Mouse (Mus musculus): Measurements from ENCODE around the gene Nutf2.

The Nutf2 gene

GRCm38 (mm10) chr8:105855248-105856167, 4.9 kb upstream of the Nutf2 start:
- DNase-seq (ENCODE audit: low read depth, low spot score) = peak; percentile 61

- peak; percentile 40 for DNase-seq (ENCODE audit: low read depth, low spot score)
Measured at GRCm38 (mm10) chr8:105856168-105856835, 4.1 kb upstream of the Nutf2 start.

- DNase-seq (ENCODE audit: low read depth, low spot score) = no peak
Measured at GRCm38 (mm10) chr8:105858495-105858894, 1.9 kb upstream of the Nutf2 start.

- DNase-seq (ENCODE audit: low read depth, low spot score) = no peak
Measured at GRCm38 (mm10) chr8:105859314-105859713, 1.1 kb upstream of the Nutf2 start.

- DNase-seq (ENCODE audit: low read depth, low spot score) = peak; percentile 90
Measured at GRCm38 (mm10) chr8:105861951-105862350, 1.6 kb downstream of the Nutf2 start.

- peak; percentile 56 for DNase-seq (ENCODE audit: low read depth, low spot score)
Measured at GRCm38 (mm10) chr8:105866364-105867029, 6.1 kb downstream of the Nutf2 start.

- DNase-seq (ENCODE audit: low read depth, low spot score) = peak; percentile 77
Measured at GRCm38 (mm10) chr8:105874301-105874700, 13.9 kb downstream of the Nutf2 start.

- peak; percentile 93 for DNase-seq (ENCODE audit: low read depth, low spot score)
Measured at GRCm38 (mm10) chr8:105880754-105881520, 20.6 kb downstream of the Nutf2 start, which contains the start of gene Edc4. TSS of gene Edc4 (plus strand) at chr8:105880881.

- DNase-seq (ENCODE audit: low read depth, low spot score) = no peak
Measured at GRCm38 (mm10) chr8:105889756-105890465, 29.5 kb downstream of the Nutf2 start.

GRCm38 (mm10) chr8:105890870-105891269, 30.5 kb downstream of the Nutf2 start:
- no peak for DNase-seq (ENCODE audit: low read depth, low spot score)

- peak; percentile 67 for DNase-seq (ENCODE audit: low read depth, low spot score)
Measured at GRCm38 (mm10) chr8:105892432-105892831, 32.1 kb downstream of the Nutf2 start.

- DNase-seq (ENCODE audit: low read depth, low spot score) = peak; percentile 83
Measured at GRCm38 (mm10) chr8:105893339-105893738, 33.0 kb downstream of the Nutf2 start, which contains the start of gene Nrn1l. TSS of gene Nrn1l (plus strand) at chr8:105893567.

GRCm38 (mm10) chr8:105897801-105898480, 37.6 kb downstream of the Nutf2 start:
- no peak for DNase-seq (ENCODE audit: low read depth, low spot score)

- peak; percentile 97 for DNase-seq (ENCODE audit: low read depth, low spot score)
Measured at GRCm38 (mm10) chr8:105900180-105900940, 40.0 kb downstream of the Nutf2 start, which contains the start of gene Pskh1. TSS of gene Pskh1 (plus strand) at chr8:105900441.

GRCm38 (mm10) chr8:105900941-105901616, 40.7 kb downstream of the Nutf2 start:
- DNase-seq (ENCODE audit: low read depth, low spot score) = peak; percentile 52

- peak; percentile 33 for DNase-seq (ENCODE audit: low read depth, low spot score)
Measured at GRCm38 (mm10) chr8:105919390-105919789, 59.0 kb downstream of the Nutf2 start.

- DNase-seq (ENCODE audit: low read depth, low spot score) = no peak
Measured at GRCm38 (mm10) chr8:105925123-105925522, 64.7 kb downstream of the Nutf2 start.

Measured in 3T3-L1 (cell line).